Mouse (Mus musculus) right cerebral cortex, postnatal 4 days (tissue): ENCODE results near the gene Cmklr1.

ENCODE experiments used
- DNase-seq: peaks from one replicate; pipeline ENCODE4 v3.0.0-alpha.2; 2022

Gene Cmklr1

DNA sequence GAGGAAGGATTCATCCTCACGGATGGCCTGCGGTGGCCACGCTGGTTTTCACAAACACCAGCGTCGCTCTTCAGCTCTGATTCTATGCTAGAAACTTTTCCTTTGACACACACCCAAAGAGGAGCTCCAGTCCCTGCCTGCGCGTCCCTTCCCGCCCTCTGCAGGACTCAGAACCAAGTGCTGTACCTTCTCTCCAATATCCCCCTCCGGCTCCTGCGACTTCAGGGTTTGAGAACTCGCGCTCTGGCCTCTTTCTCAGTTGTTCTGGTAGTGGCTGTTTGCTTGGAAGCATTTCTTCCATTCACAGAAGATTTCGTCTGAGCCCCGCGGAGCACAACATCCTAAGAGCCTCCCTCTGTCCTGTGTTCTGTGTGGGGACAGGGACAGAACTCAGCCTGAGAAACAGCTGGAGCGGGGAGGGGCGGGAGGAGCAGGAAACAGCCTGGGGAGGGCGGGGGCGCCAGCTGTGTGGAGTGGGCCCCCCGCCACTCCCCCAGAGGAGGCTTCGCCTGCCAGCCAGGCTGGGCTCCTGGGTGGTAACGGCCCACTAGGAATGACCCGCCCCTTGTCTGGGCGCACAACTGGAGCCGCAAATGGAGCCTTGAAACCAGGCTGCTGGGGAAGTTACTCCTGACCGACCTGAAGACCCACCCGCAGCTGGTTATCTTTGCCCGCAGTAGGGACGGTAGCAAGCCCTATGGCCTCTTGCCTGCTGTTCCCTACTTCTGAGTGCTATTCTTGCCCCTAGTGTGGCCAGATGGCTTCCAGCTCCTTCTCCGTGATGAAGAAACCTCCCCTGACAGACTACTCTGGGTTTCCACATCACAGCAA, at the start of gene Cmklr1:
Gene Cmklr1 (minus strand): TSS at position 392 of the 831 bp plus-strand sequence.
- no peak for DNase-seq

DNA sequence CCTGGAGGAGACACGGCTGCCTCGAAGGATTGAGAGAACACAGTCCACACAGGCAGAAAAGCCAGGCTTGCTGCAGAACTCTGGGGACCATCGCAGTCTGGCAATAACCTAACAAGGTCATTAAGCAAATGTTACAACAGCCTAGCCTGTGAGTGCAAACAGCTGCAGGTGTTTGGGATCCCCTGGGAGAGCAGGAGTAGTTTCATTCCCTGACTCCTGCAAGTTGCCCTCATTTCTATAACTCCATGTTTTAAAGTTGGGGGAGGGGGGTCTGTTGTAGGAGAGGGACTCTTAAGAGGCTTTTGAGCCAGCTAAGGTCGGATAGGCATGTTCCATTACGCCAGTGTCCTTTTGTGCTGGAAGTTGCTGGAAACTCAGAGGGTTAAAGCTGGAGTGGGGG, 44.2 kb upstream of the Cmklr1 start:
- no peak for DNase-seq

DNA sequence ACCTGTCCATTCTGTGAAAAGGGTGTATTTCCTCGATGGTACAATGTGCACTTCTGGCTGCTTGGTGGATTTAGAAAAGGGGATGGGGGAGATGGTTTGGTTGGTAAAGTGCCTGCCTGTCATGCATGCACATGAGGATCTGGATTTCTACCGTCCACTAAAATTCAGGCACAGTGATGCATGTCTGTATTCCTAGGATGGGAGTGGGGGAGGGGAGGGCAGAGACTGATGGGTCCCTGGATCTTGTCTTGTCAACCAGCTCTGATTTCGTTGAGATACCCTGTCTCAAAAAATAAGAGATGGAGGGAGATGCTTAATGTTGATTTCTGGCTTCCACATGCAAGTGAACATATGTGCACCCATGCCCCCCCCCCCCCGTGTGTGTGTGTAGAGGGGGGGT, 43.8 kb upstream of the Cmklr1 start:
- DNase-seq, result no peak

DNA sequence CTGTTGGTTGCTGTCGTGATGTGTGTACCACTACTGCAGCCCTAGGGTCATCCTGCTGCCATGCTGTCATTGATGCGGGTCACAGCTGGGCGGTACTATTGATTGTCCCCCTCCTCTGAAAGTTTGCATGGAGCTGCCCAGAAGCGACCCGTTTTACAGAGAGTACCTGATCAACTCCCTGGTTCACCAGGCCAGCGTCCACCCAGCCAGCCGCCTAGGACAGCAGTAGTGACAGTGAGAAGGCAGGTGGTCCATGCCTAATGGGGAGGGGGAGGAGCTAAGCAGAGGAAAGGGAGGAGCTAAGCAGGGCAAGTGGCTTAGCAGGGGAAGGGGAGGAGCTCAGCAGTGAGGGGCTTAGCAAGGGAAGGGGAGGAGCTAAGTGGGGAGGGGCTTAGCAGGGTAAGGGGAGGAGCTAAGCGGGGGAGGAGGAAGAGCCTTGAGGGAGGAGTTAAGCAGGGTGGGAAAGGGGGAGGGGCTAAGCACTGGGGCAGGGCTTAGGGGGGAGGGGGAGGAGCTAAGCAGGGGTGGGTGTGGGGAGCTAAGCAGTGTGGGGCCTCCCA, 43.0 kb upstream of the Cmklr1 start:
- DNase-seq, result no peak

DNA sequence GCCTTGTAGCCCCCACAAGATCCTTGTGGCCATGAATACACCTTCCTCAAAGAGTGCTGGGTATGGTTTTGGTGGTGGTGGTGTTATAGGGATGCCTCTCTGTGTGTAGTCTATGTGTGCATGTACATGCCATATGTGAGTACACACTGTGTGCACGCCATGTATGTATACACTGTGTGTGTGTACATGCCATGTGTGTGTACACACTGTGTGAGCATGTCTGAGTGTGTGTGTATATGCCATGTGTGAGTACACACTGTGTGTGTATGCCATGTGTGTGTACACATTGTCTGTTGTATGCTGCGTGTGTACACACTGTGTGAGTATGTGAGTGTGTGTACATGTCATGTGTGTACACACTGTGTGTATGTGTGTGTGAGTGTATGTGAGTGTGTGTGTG, 40.6 kb upstream of the Cmklr1 start:
- no peak for DNase-seq

DNA sequence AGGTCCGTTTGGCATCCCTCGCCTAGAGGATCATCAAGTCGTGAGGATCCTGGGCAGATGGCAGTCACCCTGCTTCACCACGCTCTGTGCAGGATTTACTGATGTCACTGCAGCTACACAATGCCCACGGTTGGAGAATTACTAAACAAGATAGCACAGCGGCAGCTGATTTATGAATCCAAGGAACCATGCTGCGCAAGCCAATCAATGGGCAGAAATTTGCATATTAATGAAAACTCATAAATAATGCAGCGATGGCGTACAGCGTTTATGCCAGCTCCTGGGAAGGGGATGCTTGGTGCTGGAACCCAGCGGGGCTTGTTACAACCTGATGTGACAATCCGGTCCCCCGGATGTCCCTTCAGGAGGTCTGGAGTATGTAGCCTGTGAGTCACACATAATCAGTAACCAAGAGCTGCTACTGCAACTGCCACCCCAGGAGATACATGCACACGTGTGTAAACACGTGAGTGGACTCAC, 39.9 kb upstream of the Cmklr1 start:
- no peak for DNase-seq

DNA sequence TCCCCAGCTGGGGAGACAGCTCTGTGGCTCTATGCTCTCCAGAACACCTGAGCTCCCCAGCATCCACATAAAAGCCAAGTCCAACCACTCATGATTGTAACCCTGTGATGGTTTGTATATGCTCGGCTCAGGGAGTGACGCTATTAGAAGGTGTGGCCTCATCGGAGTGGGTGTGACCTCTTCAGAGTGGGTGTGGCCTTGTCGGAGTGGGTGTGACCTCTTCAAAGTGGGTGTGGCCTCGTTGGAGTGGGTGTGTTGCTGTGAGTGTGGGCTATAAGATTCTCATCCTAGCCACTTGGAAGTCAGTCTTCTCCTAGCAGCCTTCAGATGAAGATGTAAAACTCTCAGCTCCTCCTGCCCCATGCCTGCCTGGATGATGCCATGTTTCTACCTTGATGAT, 37.3 kb upstream of the Cmklr1 start:
- DNase-seq, result no peak

DNA sequence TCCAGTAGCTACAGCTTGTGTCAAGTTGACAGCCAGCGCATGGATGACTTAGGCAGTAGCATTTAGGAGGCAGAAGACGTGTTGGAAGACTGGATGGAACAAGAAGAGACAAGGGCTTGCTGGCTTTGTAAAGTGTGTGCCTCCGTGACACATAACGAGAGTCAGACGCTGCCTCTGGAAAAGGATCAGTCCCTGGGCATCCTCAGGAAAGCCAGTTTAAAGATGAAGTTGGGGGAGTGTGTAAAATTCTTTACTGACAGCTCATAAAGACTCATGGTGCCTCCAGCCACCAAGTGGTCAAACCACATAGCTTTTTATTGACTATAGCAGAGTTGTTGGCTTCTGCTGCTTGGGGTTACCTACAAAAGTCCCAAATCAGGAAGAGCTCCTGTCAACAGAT, 35.2 kb upstream of the Cmklr1 start:
- no peak for DNase-seq

DNA sequence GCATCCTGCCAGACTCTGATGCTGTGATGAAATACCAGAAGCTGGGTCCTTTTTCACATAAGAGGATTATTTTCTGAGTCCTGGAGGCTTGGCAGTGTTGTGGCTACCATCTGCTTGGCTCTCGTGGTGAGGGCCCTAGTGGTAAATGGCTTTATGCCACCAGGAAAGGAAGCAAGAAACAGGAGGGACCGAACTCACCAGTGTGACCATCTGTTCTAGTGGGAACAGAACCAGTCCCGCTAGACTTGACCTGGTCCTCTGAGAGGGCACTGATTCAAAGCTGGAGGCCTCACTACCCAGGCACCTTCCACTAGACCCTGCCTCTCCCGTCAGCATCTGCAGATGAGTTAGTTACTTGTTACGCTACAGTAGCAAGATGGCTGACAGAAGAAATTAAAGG, 33.0 kb upstream of the Cmklr1 start:
- DNase-seq, result no peak

DNA sequence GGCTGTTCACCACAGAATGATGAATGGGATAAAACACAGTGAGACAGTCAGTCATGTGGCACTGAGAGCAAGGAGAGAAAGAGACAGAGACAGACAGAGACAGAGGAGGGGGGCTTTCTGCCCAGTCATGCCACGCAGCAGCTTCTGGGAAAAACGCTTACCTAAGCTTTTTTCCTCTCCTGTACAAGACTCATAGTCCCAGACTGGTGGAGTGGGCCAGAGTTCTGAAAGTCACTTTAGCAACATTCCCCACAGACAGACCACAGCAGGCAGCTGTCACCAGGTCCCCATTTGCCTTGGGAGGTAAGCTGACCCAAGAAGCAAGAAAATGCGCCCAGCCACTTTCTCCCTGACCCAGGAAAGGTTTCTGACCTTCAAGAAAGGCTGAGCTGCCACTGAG, 32.2 kb upstream of the Cmklr1 start:
- no peak for DNase-seq

DNA sequence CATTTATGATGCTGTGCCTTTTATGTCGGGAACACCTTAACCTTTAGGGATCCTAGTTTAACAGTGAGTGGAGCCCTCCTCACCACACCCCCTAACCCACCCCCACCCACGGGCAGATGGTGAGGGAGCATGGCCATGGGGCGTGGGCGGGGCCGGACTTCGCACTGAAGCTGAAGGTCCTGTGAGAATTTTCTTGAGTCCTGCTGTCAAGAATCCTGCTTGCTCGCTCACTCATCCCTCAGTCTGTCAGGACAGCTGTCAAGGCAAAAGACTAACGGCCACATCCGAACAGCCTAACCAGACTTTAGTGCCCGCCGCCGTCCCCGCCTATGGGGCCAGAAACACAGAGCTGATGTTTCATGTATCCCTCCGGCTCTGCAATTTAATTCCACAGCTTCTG, 31.0 kb upstream of the Cmklr1 start:
- DNase-seq, result no peak

DNA sequence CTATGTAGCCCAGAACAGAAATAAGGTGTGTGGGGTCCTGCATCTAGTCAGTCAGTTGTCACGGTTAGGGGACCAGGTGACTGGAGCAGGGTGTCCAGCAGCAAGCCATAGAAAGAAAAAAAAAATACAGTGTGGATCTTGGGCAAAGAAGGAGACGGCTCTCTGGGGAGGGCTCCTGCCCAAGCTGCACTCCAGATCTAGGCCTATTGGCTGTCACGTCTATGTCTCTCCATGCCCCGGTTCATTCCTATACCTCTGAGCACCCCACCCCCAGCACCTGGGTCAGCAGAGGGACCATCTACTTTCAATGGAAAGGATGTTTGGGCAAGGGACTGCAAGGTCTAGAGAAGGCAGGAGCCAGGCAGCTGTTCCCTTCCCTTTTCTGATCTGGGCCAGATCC, 29.3 kb upstream of the Cmklr1 start:
- no peak for DNase-seq

DNA sequence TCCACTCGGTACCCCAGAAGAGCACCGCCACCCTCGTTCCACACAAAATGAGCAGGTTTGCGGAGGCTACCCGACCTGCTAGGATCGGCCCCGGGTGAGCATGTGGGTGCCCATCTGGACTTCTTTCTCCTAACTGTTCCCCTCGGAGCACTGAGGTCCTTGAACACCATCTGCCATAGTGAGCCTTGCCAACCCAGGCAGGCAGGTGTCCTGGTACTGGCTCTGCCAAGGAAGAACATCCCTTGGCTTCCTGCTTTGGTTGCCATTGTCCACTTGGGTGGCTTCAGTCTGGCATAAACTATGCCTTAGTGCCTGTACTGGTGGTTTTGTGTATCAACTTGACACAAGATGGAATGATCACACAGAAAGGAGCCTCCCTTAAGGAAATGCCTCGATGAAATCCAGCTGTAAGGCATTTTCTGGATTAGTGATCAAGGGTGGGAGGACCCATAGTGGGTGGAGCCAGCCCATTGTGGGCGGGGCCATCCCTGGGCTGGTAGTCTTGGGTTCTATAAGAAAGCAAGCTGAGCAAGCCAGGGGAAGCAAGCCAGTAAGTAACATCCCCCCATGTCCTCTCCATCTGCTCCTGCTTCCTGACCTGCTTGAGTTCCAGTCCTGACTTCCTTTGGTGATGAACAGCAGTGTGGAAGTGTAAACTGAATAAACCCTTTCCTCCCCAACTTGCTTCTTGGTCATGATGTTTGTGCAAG, 28.7 kb upstream of the Cmklr1 start:
- no peak for DNase-seq

DNA sequence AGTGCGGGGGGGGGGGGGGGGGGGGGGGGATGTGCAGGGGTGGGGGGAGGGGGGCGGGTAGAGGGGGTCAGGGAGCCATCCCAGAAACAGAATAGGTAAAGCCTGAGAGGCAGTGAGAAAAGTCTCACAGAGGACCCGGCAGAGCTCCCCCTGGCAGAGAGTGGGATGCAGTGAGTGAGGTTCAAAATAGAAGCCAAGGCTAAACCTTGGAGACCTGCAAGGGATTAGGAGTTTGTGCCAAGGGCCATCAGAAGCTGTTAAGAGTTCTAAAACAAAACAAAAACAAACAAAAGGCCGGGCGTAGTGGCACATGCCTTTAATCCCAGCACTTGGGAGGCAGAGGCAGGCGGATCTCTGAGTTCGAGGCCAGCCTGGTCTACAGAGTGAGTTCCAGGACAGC, 27.3 kb upstream of the Cmklr1 start:
- no peak for DNase-seq

DNA sequence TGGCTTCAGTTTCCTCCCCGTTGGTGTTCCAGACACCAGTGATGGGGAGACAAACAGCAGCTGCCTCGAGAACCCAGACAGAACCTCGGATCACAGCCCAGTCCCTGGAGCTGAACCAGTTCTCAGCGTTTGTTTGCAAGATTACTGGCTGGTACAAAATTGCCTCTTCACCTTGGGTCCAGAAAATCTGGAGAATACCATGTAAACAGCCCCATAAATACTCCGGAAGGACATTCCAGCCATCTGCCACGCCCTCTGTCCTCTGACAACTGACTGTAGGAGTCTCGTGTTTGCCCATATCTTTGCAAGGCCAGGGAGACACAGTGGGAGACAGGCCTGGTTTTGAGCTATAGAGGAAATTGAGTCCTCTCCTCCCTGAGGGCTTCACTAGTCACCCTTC, 24.6 kb upstream of the Cmklr1 start:
- DNase-seq, result no peak

DNA sequence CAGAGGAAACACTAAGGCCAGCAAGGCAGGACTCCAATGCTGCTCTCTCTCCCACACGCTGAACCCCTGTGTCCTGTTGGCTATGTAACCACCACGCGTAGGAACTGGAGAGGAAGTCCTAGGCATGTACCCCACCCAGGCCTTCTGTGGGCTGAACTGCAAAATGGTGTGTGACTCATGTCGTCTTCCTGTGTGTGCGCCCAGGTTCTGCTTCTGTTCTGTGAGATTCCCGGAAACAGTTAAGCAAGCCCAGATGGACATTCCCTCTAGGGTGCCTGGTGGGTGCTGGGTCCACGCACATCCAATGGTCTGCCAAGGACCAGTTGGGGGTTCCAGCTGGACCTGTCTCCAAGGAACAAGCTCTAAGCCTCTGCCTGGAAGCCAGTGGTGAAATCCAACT, 22.2 kb upstream of the Cmklr1 start:
- no peak for DNase-seq

DNA sequence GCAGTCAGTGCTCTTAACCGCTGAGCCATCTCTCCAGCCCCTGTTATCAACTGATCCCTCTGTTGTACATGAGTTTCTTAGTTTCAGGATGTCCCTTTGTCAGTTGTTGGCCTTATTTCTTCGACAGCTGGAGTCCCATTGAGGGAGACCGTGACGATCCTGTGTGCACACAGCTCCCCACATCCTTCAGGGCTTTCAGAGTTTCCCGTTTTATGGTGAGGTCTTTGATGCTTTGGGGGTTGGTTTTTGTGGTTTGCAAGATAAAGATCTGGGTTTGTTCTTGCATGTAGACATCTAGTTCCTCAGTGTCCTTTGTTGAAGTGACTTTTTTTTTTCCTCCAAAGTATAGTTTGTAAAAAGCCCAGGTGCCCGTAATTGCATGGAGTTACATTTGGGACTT, 20.4 kb upstream of the Cmklr1 start:
- DNase-seq, result no peak

DNA sequence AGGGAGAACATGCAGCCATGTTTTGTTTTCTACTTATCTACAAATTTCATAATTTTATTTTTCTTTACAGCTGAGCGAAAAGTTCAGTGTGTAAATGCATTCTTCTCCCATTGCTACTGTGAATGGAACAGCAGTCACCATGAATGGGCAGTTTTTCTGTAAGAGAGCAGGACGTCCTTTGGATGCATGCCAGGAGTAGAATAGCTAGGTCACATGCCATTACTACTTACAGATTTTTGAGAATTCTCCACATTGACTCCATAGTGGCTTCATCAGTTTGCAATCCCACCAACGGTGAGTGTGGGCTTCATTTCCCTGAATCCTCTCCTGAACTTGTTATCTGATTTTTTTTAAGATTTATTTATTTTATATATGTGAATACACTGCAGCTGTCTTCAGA, 19.9 kb upstream of the Cmklr1 start:
- no peak for DNase-seq

DNA sequence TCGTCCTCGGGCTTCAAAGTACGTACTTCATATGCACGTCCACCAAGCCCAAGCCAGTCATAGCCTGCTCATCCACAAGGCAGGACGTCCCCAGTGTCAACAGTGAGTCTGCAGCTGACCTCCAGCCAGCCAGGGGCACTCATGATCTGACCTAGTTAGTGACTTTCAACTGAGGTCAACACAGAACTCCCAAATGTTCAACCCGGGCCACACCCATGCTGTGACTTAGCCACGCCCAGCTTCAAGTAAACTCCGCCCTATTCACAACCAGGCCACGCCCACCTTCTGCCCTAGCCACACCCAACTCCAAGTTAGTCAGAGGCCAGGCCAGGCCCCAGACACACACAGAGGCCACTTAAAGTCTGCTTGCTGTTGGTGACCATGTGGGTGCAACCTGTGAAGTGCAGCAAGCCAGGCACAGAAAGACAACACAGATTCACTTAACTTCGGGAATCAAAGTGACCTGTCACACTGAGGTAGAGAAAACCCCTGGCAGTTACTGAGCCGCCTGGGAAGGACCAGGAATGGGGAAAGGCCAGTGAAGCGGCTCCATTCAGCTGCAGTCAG, 14.5 kb upstream of the Cmklr1 start:
- no peak for DNase-seq

DNA sequence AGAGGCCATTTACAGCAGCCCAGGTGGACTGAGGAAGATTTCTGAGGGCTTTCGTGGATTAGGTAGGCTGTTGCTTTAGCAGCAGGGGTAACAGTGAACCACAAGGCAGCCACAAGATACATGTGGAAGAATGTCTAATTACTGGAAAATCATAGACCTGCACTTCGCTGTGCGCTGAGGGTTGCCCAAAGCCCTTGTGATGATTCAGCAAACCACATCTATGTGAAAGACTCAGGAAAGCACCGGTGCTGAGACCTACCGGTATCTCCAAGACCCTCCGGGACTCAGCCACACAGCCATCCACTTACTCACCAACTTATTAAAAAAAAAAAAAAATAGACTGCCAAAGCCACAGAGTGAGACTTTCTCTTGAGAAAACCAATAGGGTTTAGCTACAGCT, 13.9 kb upstream of the Cmklr1 start:
- DNase-seq, result no peak

DNA sequence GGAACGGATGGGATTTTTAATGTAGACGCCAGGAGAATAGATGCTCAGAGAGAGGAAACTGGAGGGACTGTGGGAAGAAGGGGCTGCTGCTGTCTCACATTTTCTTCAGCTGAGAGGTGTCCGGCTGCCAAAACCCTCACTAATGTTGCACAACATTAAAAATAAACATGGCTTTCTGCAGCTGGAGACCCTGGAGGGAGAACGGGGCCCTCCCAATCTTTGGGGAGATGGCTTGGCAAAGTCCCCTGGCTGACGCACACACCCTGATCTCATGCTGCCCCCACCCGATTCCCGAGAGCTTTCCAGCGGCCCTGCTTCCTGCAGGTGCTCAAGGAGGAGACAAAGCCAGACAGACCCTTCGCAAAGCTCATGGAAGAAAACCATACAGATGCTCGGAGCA, 10.6 kb upstream of the Cmklr1 start:
- DNase-seq, result no peak

DNA sequence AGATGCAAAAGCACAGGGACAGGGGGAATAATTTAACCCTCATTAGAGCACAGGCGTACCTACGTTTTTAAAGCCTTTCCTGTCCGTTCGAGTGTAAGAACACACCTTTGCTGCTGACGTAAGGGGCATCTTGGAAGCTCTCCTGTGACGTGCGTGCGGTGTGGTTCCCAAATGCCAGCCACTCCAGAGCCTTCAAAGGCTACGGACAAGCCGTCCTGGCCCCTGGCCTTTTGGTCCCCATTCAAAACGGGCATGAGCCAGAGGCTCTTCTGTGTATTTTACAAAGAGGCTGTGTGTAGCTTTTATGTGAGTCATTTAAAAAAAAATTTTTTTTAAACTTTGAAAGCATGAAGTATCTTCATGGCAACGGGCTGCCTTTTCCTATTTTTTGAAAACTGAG, 4.6 kb upstream of the Cmklr1 start:
- DNase-seq, result no peak

DNA sequence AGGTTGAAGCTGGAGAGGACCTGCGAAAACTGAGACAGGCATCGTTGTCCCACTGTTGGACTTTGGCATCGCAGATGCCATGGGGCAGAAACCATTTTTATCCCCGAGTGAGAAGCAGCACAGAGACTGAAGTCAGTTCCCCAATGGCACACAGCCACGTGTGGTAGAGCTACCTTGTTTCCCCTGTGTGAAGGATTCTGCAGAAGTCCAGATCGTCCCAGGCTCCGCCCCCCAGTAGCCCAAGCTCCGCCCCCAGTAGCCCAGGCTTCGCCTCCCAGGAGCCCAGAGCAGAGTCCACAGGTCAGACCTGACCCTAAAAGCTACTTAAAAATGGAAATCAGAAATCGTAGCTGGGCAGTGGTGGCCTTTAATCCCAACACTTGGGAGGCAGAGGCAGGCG, 4.0 kb upstream of the Cmklr1 start:
- no peak for DNase-seq

DNA sequence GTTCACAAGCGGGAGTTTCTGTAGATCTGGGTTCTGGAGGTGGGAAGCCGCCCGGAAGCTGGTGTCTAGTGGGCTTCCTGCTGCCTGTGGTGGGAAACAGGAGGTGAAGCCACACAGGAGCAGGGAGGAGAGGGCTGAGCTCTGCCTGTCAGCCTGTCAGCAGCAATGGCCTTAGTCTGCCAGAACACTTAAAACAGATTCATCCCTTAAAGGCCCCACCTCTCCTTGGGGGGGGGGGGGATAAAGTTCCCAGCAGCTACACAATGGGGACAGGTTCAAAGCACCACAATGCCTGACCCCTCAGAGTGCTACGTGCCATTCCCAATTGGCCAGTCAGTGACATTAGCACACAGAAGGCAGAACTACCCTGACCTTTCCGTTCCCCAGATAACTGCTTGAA, 2.0 kb upstream of the Cmklr1 start:
- DNase-seq, result no peak
